Mouse (Mus musculus): ENCODE data around the gene Tmtc3.
"Not testable (repeated sequence)": the region's sequence is repeated elsewhere in the genome, so short reads cannot be mapped to it uniquely, and the experiment has no call there.

Gene Tmtc3

DNA sequence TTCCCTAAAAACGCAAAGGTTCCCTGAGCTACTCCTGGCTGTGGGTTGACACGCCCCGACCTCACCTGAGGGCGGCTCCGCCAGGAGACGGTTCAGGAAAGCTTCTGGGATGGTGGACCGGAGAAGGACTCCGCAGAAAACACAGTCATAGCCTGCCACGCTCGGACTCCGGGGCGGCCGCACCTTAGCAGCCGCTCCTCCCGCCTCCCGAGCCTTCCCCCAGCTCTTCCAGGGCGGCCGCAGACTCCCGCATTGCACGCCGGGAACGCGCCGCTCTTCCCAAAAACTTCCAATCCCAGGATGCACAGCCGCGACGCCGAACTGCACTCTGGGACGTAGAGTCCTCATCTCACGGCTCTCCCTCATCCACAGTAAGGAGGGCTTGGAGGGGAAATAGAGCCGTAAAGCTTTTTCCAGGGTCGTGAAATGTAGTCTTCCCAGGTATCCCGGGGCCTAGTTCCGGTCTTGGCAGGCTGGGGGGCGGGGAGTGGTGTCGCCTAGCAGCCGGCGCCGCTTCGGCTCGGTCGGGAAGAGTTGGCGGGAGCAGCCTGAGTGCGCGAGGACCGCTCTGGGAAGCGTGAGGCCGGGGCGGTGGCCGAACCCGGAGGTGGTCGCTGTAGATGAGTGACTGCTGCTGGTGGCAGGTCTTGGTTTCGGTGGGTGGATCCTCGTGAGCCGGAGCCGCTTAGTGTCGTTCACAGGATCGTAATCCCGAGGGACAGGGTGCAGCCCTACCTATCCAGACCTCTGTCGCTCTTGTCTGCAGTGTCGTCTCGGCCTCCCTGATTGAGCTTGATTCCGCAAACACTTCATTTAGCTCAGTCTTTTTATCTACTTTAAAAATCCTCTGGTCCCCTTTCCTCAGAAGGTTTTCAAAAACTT, at the start of gene Tmtc3, which contains the start of gene Cep290:
Tmtc3 (minus strand) TSS at position 254 of the 882 bp plus-strand sequence.
Cep290 (plus strand) TSS at position 462 of the 882 bp plus-strand sequence.
- peak; percentile 91 for DNase-seq (ENCODE audit: low spot score in 2 of 2)

- no peak for DNase-seq (ENCODE audit: low spot score in 2 of 2)
These were observed 37.6 kb upstream of the Tmtc3 start for GRCm38 (mm10) chr10:100524499-100525390.

DNA sequence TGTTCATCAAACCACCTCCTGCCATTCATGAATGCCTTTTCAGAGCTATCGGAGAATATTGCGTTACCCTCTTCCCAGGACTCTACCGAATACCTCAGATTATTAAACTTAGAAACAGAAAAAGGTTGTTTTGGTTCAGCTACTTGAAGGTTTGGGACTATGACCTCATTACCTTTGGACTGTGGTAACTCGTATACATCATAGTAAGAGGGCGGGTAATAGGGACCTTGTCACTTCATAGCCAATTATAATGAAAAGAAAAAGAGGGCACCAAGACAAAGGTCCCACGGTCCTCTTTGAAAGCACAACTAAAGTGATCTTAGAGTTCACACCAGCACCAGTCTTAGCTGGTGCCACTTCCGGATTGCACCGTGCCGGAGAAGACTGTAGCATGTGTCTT, 35.2 kb upstream of the Tmtc3 start:
- no peak for DNase-seq (ENCODE audit: low spot score in 2 of 2)

DNA sequence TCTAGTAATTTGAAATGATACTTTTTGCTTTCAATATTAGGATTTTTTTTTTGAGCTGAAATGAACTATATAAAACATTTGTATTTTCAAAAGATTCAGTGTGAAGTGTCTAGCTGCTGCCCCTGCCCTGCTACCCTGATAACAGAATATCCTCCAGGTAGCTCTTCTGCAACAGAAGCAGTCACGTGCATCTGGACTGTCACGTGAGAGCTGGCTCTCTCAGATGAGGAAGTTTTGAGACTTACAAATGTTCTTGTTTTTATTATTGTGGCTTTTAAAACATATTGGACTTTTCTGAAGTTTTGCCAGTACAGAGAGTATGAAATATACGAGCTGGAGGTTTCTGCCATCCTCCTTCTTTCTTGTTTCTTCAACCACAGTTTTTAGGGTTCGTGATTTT, 34.5 kb upstream of the Tmtc3 start:
- no peak for DNase-seq (ENCODE audit: low spot score in 2 of 2)

DNA sequence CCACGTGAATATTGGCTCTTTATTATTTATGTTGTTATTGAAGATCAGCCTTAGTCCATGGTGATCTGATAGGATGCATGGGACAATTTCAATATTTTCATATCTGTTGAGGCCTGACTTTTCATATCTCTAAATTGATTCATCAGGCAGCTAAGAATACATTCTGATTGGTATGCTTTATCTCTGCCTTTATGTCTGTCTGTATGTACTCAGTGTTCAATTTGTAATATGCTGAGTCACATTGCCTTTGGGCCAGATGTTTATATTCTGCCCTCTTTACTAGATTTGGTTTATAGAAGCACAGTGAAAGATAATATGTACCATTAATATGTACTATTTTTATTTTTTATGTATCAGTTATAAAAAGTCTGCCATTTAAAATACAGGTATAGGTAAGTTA, 21.0 kb upstream of the Tmtc3 start:
- no peak for DNase-seq (ENCODE audit: low spot score in 2 of 2)

DNA sequence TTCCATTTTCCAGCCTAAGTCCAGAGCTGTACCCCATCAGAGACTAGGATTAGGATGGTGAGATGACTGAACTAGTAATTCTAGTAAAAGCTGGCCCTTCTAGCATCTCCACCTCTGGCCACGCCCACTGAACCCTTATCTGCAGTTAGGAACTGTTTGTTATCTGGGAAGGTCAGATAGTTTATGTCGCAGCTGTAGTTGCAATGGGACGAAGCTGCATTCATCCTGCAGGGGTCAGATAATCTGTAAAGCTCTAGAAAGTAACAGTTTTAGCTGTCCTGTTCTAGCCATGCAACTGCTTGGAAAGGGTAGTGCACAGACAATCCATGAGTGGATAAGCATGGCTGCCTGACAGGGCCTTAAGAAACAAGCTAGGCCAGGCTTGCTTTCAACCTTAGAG, 11.2 kb upstream of the Tmtc3 start:
- no peak for DNase-seq (ENCODE audit: low spot score in 2 of 2)

DNA sequence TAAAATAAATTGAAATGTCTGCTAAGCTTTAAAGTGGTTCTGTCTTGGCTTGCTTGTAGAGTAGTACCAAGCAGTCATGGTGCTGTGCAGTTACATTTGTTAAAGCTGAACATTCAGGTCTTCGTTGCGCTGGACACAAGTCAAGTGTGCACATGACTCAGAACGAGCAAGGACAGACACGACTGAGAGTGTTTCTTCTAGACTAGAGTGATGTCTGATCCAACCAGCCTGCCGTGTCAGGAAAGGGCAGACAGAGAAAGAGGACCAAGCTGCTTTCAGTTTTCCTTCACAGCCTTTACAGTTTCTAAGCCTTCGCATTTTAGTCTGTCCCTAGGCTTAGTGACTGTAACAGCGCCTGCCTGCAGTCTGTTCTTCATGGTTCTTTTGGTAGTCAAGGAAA, 4.8 kb upstream of the Tmtc3 start:
- DNase-seq (ENCODE audit: low spot score in 2 of 2), result no peak

GRCm38 (mm10) chr10:100486701-100487096, 451 bp downstream of the Tmtc3 start:
- DNase-seq (ENCODE audit: low spot score in 2 of 2), result no peak

GRCm38 (mm10) chr10:100479538-100479937, 7.6 kb downstream of the Tmtc3 start:
- DNase-seq (ENCODE audit: low spot score in 2 of 2), result no peak

DNA sequence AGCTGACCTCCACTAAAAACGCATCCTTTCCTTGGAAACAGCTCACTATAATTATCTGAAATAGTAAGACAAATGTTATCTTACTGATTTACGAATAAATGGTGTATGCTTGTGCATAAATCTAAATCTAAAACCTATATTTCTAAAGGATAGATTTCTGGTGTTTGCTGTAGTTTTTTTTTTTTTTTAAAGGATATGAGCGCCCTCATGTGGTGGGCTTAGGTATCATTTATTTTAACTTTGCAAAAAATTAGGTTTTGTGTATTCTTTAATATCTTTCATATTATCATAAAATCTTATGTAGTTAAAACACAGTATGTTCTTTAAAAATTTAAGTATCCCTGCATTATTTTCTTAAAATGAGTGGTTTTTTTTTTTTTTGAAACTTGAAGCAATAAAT, 12.1 kb downstream of the Tmtc3 start:
- no peak for DNase-seq (ENCODE audit: low spot score in 2 of 2)

- DNase-seq (ENCODE audit: low spot score in 2 of 2), result no peak
These were observed 26.6 kb downstream of the Tmtc3 start for GRCm38 (mm10) chr10:100460515-100460914.

DNA sequence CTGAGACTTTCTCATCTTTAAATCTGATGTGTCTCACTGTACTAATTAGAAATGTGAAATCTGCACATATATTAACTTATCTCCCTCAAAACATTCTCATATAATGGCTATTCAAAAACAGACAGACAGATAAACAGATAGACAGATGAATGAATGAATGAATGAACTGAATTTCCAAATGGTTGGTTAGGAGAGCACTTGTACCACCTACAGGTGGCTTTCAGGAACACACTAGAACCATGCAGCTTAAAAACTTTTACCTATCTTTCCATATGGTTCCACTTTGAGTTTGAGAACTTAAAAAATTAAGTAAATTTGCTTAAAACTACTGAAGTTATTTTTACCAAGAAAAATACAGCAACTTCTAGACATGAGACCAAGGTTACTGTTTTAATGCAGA, 37.8 kb downstream of the Tmtc3 start:
- DNase-seq (ENCODE audit: low spot score in 2 of 2), result no peak

GRCm38 (mm10) chr10:100427592-100427991, 59.6 kb downstream of the Tmtc3 start:
- DNase-seq (ENCODE audit: low spot score in 2 of 2), result no peak

DNA sequence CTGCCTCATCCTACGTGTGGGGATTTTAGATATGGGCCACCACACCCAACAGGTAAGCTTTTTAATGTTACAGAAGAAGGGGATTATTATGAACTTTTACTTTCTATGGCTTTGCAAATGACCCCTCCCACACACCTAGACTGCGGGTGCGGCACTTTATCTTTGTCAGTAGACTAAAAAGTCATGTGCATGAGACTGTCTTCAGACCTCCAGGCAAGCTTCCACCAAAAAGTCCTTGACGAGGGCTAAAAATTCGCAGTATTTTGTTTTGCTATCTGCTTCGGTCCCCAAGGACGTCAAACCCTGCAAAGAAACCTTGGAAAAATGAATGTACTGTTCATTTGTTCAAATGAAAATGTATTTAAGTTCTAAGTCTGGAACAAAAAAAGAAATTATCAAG, 71.6 kb downstream of the Tmtc3 start:
- no peak for DNase-seq (ENCODE audit: low spot score in 2 of 2)

DNA sequence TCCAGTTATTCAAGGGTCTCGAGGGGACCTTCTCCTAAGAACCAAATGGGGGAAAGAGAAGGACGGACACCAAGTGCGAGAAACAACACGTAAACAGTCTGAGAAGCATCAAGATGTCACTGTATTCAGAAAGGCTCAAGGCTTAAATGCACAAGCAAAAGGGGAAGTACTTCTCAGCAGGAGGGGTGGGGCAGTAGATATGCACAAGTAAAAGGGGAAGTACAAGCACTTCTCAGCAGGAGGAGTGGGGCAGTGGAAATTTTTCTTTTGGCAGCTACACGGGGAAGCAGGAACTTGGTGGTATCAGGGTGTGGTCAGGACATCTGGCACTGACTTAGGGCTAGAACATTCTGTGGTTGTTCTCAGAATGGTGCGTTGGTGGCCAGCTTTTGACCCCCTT, 84.8 kb downstream of the Tmtc3 start:
- DNase-seq (ENCODE audit: low spot score in 2 of 2), result not testable (repeated sequence)

Data from urinary bladder, postnatal 4 days (tissue).